Mouse (Mus musculus) Patski (cell line): ENCODE results near the gene Zfp512b. TPM values are rescaled to one million over a fixed set of nuclear protein-coding genes. Genes with fewer than 3 reads are reported as not detected.

Experiments used
- ATAC-seq: fragments of 100-300 bp; one replicate; pipeline ENCODE4 v1.8.0; 2021
- CTCF ChIA-PET: fragments of 350-600 bp; sonication (Branson Sonifier 250); formaldehyde crosslinking; loops from one replicate; lab custom pipeline; 2022; ENCODE audit warnings: inconsistent platforms; lab: Charles Lee
- POLR2A ChIA-PET: fragments of 350-600 bp; sonication (Branson Sonifier 250); formaldehyde crosslinking; loops from one replicate; lab custom pipeline; 2022; ENCODE audit warnings: antibody characterized with exemption, inconsistent platforms; lab: Charles Lee
- DNase-seq: peaks from one replicate; pipeline ENCODE4 v3.0.0-alpha.2; 2011; ENCODE audit warnings: low read depth, low spot score
- H3K27me3 ChIP-seq: fragments of 371-371 bp; one replicate; pipeline ENCODE4 v1.5.1; 2021
- CTCF ChIP-seq: fragments of 100-300 bp; IDR thresholded peaks from one replicate; pipeline ENCODE4 v1.5.1; 2021
- in situ Hi-C: fragments of 300-500 bp; cut with MboI; formaldehyde crosslinking; loops from 3 replicates; pipeline ENCODE4 v1.11.1; 2018; ENCODE audit warnings: low pct_unique_long_range_greater_than_20kb, mixed read lengths
- polyA plus RNA-seq: library from polyadenylated mRNA; unstranded; gene quantifications from one replicate; pipeline ENCODE4 v1.2.3, GENCODE M21; 2021

Gene Zfp512b
- polyA plus RNA-seq, 1 experiment from 2014 or later, result 63.1 TPM

DNA sequence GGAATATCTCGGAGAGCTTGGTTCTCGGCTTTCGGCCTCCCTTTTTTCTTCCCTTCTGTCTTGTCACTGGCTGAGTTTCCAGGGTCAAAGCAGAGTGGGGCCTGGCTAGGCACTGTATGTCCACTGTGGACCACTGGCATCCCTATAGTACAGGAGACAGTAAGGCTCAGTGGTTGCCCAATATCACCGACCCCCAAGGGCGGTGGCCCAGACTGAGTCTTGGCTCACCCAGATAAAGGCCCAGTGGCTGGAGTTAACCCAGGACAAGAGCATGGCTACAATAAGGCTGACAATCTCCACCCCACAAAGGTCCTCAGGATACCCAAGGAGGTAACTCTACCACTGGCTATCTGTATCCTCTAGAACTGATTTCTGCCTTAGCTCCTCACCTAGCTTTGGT lies 2.1 kb downstream of the Zfp512b start:
- no peak for TF ChIP-seq CTCF
- no peaks in the 10 kb centered on the region for H3K27me3 ChIP-seq
- no peak for DNase-seq
- POLR2A ChIA-PET, result interaction anchor here (0.8 kb wide), 1 partner anchor 10 kb away, joined by 4 read pairs; no protein-coding TSS in a partner anchor
- CTCF ChIA-PET, result interaction anchor here (0.7 to 0.8 kb wide), 2 partner anchors 9 to 71 kb away, joined by 3 to 4 read pairs; partner anchors contain the start of gene Dnajc5
- in situ Hi-C loops, result loop anchor here (25.0 kb wide), 1 partner anchor 1378 kb away; no protein-coding TSS in a partner anchor
- ATAC-seq, result no peak

DNA sequence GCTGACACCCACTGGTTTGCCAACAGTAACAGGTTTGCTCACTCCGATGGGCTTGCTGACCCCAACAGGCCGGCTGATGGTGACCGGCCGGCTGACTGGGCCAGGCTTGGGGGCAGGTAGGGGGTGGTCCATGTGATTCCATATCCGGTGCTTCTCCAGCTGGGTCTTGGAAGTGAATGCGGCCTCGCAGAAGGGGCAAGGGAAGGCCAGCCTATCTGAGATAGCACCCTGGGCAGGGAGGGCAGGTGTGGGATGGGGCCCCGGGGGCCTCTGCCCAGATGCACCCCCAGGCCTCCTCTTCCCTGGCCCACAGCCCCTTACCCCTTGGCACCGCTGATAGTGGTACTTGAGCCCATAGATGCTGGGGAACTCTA lies 2.9 kb downstream of the Zfp512b start:
- no peak for ATAC-seq
- in situ Hi-C loops, result loop anchor here (25.0 kb wide), 1 partner anchor 1377 kb away; no protein-coding TSS in a partner anchor
- no peaks in the 10 kb centered on the region for H3K27me3 ChIP-seq
- DNase-seq, result no peak
- no peak for TF ChIP-seq CTCF
- POLR2A ChIA-PET, result no interaction called here
- CTCF ChIA-PET, result interaction anchor here (0.7 kb wide), 1 partner anchor 70 kb away, joined by 3 read pairs; the partner anchor contains the start of gene Dnajc5

DNA sequence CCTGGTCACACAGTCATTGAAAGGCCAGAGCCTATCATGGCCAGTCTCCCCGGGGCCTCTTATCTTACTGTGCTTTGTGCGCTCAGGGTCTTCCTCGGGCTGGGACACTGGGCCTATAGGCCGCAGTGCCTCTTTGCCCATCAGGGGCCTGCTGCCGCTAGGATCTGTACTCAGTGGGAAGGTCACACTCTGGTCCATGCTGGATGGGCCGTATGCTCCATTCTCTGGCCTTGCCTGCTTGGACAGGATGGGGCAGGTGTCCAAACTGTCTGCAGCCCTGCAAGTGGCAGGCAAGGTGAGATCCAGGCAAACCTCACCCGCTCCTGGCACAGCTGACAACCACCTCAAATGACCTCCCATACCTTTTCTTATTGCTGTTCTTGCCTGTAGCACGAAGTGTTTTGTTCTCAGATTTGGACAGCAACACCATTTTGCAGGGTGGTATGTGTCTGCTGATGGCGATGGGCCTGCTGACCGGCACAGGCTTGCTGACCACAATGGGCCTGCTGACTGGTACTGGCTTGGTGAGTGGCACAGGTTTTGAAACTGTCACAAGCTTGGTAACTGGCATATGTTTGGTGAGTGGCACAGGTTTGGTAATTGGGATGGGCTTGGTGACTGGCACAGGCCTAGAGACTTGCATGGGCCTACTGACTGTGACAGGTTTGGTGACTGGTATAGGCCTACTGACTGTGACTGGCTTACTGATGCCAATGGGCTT lies 3.4 kb downstream of the Zfp512b start:
- POLR2A ChIA-PET, result no interaction called here
- no peak for DNase-seq
- in situ Hi-C loops, result loop anchor here (25.0 kb wide), 1 partner anchor 1377 kb away; no protein-coding TSS in a partner anchor
- ATAC-seq, result no peak
- TF ChIP-seq CTCF, result no peak
- H3K27me3 ChIP-seq, result no peaks in the 10 kb centered on the region
- CTCF ChIA-PET, result no interaction called here

DNA sequence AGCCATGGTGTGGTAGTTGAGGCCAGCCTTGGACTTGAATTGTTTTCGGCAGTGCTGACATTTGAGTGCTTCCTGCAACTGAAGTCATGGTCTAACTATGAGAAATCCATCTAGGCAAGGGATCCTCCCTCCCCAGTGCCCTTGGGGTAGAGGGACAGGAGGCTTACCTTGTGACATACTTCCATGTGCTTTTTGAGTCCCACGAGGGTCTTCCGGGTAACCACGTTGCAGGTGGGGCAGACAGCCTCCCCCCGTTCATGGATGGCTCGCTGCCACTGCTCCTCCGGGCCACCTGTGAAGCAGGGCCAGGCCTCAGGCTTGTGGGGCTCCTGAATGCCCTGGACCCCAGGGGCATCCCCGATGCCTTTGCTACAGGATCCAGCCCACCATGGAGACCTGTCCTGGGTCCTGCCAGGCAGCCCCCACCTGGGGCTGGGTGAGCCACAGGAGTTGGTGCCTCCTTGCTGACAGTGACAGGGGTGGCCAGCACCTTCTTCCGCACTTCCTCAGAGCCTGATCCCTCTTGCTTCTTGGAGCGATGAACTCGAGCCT lies 4.3 kb downstream of the Zfp512b start:
- ChIA-PET POLR2A (no interaction called here), CTCF (no interaction called here)
- in situ Hi-C loops, result loop anchor here (25.0 kb wide), 1 partner anchor 1376 kb away; no protein-coding TSS in a partner anchor
- no peak for ATAC-seq
- no peak for TF ChIP-seq CTCF
- no peak for DNase-seq
- H3K27me3 ChIP-seq, result no peaks in the 10 kb centered on the region

DNA sequence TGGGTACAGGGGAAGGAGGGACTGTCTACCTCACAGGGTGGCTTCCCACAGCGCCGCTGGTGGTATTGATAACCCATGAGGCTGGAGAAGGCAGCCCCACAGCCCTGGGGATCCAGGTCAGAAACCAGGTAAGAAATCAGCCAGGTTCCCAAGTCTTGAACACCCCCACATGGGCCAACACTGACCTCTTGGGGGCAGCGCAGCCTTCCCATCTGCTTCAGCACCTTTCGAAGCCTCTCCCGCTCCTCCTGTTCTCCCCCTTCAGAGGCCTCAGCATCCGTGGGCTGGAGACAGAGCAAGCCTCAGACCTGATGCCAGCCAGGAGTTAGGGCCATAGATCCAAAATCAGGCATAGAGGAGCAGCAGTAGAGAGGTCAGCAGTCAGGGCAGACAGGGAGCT lies 4.8 kb downstream of the Zfp512b start:
- CTCF ChIA-PET, result no interaction called here
- TF ChIP-seq CTCF, result no peak
- H3K27me3 ChIP-seq, result no peaks in the 10 kb centered on the region
- ATAC-seq (no peak), DNase-seq (no peak)
- POLR2A ChIA-PET, result no interaction called here
- in situ Hi-C loops, result loop anchor here (25.0 kb wide), 1 partner anchor 1375 kb away; no protein-coding TSS in a partner anchor

DNA sequence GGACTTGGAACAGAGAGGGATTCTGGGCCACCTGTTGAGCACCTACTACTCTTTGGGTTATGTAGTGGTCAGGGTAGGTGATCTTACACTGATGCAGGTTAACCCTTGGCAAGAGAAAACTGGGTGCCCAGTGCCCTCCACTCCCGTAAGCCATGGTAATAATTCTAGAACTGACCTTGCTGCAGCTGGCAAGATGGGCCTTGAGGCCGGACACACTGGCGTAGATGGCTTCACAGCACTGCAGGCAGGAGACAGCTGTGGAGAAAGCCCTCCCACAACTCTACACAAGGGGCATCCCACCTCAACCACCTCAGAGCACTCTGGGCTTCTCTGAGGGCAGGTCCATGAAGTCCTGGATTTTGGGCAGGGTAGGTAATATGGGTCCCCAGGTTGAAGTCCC lies 6.5 kb downstream of the Zfp512b start:
- POLR2A ChIA-PET, result no interaction called here
- in situ Hi-C loops, result loop anchor here (25.0 kb wide), 1 partner anchor 1374 kb away; no protein-coding TSS in a partner anchor
- no peak for ATAC-seq
- no peak for TF ChIP-seq CTCF
- DNase-seq, result no peak
- CTCF ChIA-PET, result no interaction called here
- no peaks in the 10 kb centered on the region for H3K27me3 ChIP-seq

DNA sequence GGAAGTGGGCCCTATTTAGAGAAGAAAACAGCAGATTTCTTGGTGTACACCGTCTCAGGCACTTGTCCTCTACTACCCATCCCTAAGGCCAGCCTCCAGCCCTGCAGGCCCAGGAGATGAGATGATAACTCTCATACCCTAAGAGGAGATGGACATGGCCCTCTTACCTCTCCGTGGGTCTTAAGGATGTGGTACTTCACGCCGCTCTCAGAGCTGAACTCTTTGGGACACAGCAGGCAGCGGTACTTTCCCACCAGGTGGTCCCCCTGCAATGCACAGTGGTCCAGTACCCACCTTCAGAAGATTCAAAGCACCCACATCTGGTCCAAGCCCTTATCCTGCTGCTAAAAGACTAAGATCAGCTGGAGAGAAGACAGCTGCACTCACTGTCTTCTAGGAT lies 7.1 kb downstream of the Zfp512b start:
- in situ Hi-C loops, result loop anchor here (25.0 kb wide), 1 partner anchor 1373 kb away; no protein-coding TSS in a partner anchor
- ATAC-seq, result no peak
- H3K27me3 ChIP-seq, result no peaks in the 10 kb centered on the region
- DNase-seq, result no peak
- CTCF ChIA-PET, result interaction anchor here (2.7 kb wide), 1 partner anchor 9 kb away, joined by 7 read pairs; no protein-coding TSS in a partner anchor
- POLR2A ChIA-PET, result no interaction called here
- no peak for TF ChIP-seq CTCF

DNA sequence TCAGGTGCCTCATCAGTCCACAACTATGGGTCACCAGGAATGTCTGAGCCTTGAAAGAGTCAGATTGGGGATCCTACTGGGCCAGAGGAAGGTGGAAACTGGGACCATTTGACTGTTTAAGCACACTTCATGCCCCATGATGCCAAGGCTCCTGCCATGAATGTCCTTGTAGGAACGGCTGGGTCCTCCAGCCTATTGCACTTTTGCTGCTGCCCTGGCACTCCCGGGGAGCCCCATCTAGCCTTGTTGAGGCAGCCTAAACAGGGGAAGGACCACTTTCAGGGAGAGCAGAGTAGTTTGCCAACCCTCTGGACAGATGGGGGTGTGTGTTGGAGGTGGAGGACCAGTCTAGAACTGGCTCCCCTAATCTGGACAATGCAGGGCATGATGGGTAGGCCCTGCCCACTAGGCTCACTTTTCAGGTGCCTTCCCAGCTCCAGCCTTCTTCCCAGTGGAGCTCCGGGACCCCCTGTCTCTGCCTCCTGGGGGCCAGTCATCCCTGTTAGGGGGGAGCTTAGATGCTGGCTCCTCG lies 8.1 kb downstream of the Zfp512b start, which contains the start of gene Uckl1:
Gene Uckl1 (minus strand): TSS at position 482 of the 532 bp plus-strand sequence.
- ATAC-seq (no peak), DNase-seq (no peak)
- H3K27me3 ChIP-seq, result no peaks in the 10 kb centered on the region
- in situ Hi-C loops, result loop anchor here (25.0 kb wide), 1 partner anchor 1372 kb away; no protein-coding TSS in a partner anchor
- ChIA-PET POLR2A (interaction anchor here (0.6 kb wide), 1 partner anchor 9 kb away, joined by 3 read pairs; no protein-coding TSS in a partner anchor), CTCF (interaction anchor here (2.7 kb wide), 1 partner anchor 11 kb away, joined by 7 read pairs; no protein-coding TSS in a partner anchor)
- no peak for TF ChIP-seq CTCF

DNA sequence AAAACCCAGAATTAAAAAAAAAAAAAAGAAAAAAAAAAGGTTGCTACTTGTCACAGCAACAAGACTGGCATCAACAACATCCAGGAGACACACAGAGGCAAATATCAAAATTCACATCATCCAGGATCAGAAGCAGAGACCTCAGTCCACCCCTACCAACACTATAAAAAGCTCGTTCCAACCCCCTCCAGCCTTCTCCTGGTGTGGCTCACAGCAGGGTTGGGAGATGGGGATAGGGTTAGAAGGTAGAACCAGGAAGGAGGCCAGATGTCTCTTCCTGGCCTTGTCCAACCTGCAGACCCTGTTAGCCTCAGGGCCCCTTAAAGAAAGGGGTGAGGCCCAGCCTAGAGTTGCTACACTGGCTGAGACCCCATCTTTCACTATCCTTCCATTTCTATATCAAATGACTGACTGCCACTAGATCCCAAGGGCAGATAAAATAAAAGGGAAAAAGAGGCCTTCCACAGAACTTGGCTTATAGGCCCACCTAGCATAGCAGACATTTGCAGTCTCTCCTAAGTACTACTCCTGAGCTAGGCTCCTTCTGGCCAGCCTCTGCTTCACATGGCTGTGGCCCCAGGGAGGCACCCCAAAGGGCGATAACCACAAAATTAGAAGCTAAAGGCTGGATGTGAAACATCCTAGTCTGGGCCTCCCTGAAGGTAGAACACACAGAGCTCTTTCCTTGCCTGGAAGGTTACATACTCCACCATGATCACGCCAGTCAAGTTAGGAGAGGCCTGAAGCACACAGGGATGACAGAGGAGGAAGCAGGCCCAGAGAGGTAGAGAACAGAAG lies 8.9 kb downstream of the Zfp512b start:
- no peaks in the 10 kb centered on the region for H3K27me3 ChIP-seq
- in situ Hi-C loops, result loop anchor here (25.0 kb wide), 1 partner anchor 1371 kb away; no protein-coding TSS in a partner anchor
- no peak for TF ChIP-seq CTCF
- CTCF ChIA-PET, result interaction anchor here (2.7 kb wide), 1 partner anchor 11 kb away, joined by 7 read pairs; no protein-coding TSS in a partner anchor
- DNase-seq, result no peak
- POLR2A ChIA-PET, result interaction anchor here (0.7 to 1.1 kb wide), 2 partner anchors 8 to 13 kb away, joined by 3 to 4 read pairs; partner anchors contain the start of gene Prpf6
- no peak for ATAC-seq
